Mouse (Mus musculus) testis, postnatal 14 days (tissue): ENCODE results near the gene Lag3.
"Not testable (repeated sequence)": the region's sequence is repeated elsewhere in the genome, so short reads cannot be mapped to it uniquely, and the experiment has no call there.

ENCODE experiments used
- DNase-seq: peaks from one replicate; pipeline ENCODE4 v3.0.0; 2021; ENCODE audit warnings: low spot score

Gene Lag3

GRCm38 (mm10) chr6:124900056-124900800, 11.3 kb downstream of the Lag3 start:
- no peak for DNase-seq

GRCm38 (mm10) chr6:124898359-124898758, 13.1 kb downstream of the Lag3 start:
- DNase-seq = no peak

- not testable (repeated sequence) for DNase-seq
Measured at GRCm38 (mm10) chr6:124894113-124894512, 17.4 kb downstream of the Lag3 start.

- DNase-seq = no peak
Measured at GRCm38 (mm10) chr6:124890997-124891396, 20.5 kb downstream of the Lag3 start.

GRCm38 (mm10) chr6:124888555-124889125, 22.9 kb downstream of the Lag3 start:
- DNase-seq = no peak

GRCm38 (mm10) chr6:124887986-124888385, 23.5 kb downstream of the Lag3 start, which contains the start of gene Cd4:
Gene Cd4 (minus strand): TSS chr6:124888221.
- DNase-seq = no peak

GRCm38 (mm10) chr6:124885956-124886381, 25.5 kb downstream of the Lag3 start:
- no peak for DNase-seq

- DNase-seq = no peak
Measured at GRCm38 (mm10) chr6:124884714-124885500, 26.6 kb downstream of the Lag3 start.

GRCm38 (mm10) chr6:124883351-124883750, 28.2 kb downstream of the Lag3 start:
- DNase-seq = no peak

GRCm38 (mm10) chr6:124881821-124882220, 29.7 kb downstream of the Lag3 start:
- no peak for DNase-seq

GRCm38 (mm10) chr6:124879390-124879789, 32.1 kb downstream of the Lag3 start:
- no peak for DNase-seq

- DNase-seq = no peak
Measured at GRCm38 (mm10) chr6:124874348-124874747, 37.2 kb downstream of the Lag3 start.

GRCm38 (mm10) chr6:124866560-124866959, 44.9 kb downstream of the Lag3 start:
- DNase-seq = no peak

GRCm38 (mm10) chr6:124865766-124866362, 45.6 kb downstream of the Lag3 start:
- DNase-seq = no peak

- peak; percentile 43 for DNase-seq
Measured at GRCm38 (mm10) chr6:124863658-124864298, 47.7 kb downstream of the Lag3 start, which contains the start of gene Gpr162. Gene Gpr162 (minus strand): TSS chr6:124863983.

- no peak for DNase-seq
Measured at GRCm38 (mm10) chr6:124863125-124863657, 48.3 kb downstream of the Lag3 start.

- DNase-seq = no peak
Measured at GRCm38 (mm10) chr6:124862406-124863124, 48.9 kb downstream of the Lag3 start.

GRCm38 (mm10) chr6:124861802-124862201, 49.7 kb downstream of the Lag3 start:
- DNase-seq = no peak

- no peak for DNase-seq
Measured at GRCm38 (mm10) chr6:124861266-124861665, 50.2 kb downstream of the Lag3 start.

GRCm38 (mm10) chr6:124860511-124860910, 51.0 kb downstream of the Lag3 start:
- no peak for DNase-seq

GRCm38 (mm10) chr6:124859725-124860124, 51.8 kb downstream of the Lag3 start:
- DNase-seq = peak; percentile 70
